Mouse (Mus musculus) limb, embryonic 15.5 days (tissue): ENCODE results near the gene Tbc1d22b. TPM values are rescaled to one million over a fixed set of nuclear protein-coding genes. Genes with fewer than 3 reads are reported as not detected.

Source experiments
- ATAC-seq: fragments of 200-750 bp; cut with Nextera tagmentation; 2 replicates; pipeline ENCODE4 v1.8.0; 2017; ENCODE audit warnings: low read depth, moderate TSS enrichment; ENCODE audit not compliant: insufficient number of reproducible peaks, low FRiP score, low TSS enrichment
- H3K27ac ChIP-seq: fragments of 300-500 bp; sonication (generic); 2 replicates; pipeline ENCODE4 v1.5.1; 2015; ENCODE audit warnings: moderate library complexity, mild to moderate bottlenecking, inconsistent platforms
- H3K27me3 ChIP-seq: fragments of 300-500 bp; sonication (generic); 2 replicates; pipeline ENCODE4 v1.6.1; 2015; ENCODE audit warnings: inconsistent platforms
- H3K36me3 ChIP-seq: fragments of 300-500 bp; sonication (generic); 2 replicates; pipeline ENCODE4 v1.6.1; 2015; ENCODE audit warnings: inconsistent platforms
- H3K4me1 ChIP-seq: fragments of 300-500 bp; sonication (generic); 2 replicates; pipeline ENCODE4 v1.6.1; 2015; ENCODE audit warnings: inconsistent platforms
- H3K4me2 ChIP-seq: fragments of 300-500 bp; sonication (generic); 2 replicates; pipeline ENCODE4 v1.6.1; 2015; ENCODE audit warnings: mild to moderate bottlenecking, inconsistent platforms
- H3K4me3 ChIP-seq: fragments of 300-500 bp; sonication (generic); 2 replicates; pipeline ENCODE4 v1.5.1; 2015; ENCODE audit warnings: mild to moderate bottlenecking, inconsistent platforms
- H3K9ac ChIP-seq: fragments of 300-500 bp; sonication (generic); 2 replicates; pipeline ENCODE4 v1.6.1; 2015; ENCODE audit warnings: inconsistent platforms
- H3K9me3 ChIP-seq: fragments of 300-500 bp; sonication (generic); 2 replicates; pipeline ENCODE4 v1.6.1; 2016; ENCODE audit warnings: inconsistent platforms
- WGBS: fragments of 180-500 bp; shearing (Covaris S2); methylation state at CpG from one replicate; pipeline ENCODE4 v1.1.7; 2015; 5-methylcytosine and 5-hydroxymethylcytosine counted together
- polyA plus RNA-seq: library from polyadenylated mRNA; unstranded; fragments of >200 nt; fragmentation: Nextera tagmentation; extraction: Ambion mirVana; gene quantifications from 2 replicates; pipeline ENCODE4 v1.2.1, GENCODE M21; 2015

The Tbc1d22b gene
- 13.4 and 14.7 TPM in 2 replicates for polyA plus RNA-seq

- H3K9me3 ChIP-seq, result no peaks in the 10 kb centered on the region
- H3K27ac ChIP-seq, result peak within 1 kb of the TSS; percentile 54; the same call in 1 of the 2 replicates
- under 1% methylated on average over 44 of the region's 44 CpGs for WGBS
- H3K4me1 ChIP-seq, result peaks cover 15% of the 10 kb centered on the region
- no peaks in the 10 kb centered on the region for H3K27me3 ChIP-seq
- peak within 1 kb of the TSS; percentile 96 for H3K9ac ChIP-seq
- H3K4me3 ChIP-seq, result peak within 1 kb of the TSS; percentile 91
- H3K36me3 ChIP-seq, result no peaks in the 10 kb centered on the region
- peak within 1 kb of the TSS; percentile 90 for H3K4me2 ChIP-seq
- peak; percentile 96 for ATAC-seq
These were observed at the start of gene Tbc1d22b, which contains the start of gene Gm17657 for GRCm38 (mm10) chr17:29549543-29550428. TSS of gene Tbc1d22b (plus strand) at chr17:29549785. TSS of gene Gm17657 (minus strand) at chr17:29549638.

GRCm38 (mm10) chr17:29500243-29500740 is 49.3 kb upstream of the Tbc1d22b start:
- Histone ChIP-seq H3K4me2 (no peak overlapping the region), H3K27ac (no peak overlapping the region), H3K36me3 (no peaks in the 10 kb centered on the region), H3K4me3 (no peak overlapping the region), H3K4me1 (peaks cover 10% of the 10 kb centered on the region), H3K9ac (no peak overlapping the region), H3K27me3 (no peaks in the 10 kb centered on the region), H3K9me3 (no peaks in the 10 kb centered on the region)
- no peak for ATAC-seq
- WGBS, result 73% methylated on average over 7 of the region's 7 CpGs

- 69% methylated on average over 17 of the region's 17 CpGs for WGBS
These were observed 48.6 kb upstream of the Tbc1d22b start for GRCm38 (mm10) chr17:29500802-29501469.

GRCm38 (mm10) chr17:29502005-29502668 is 47.4 kb upstream of the Tbc1d22b start:
- Histone ChIP-seq H3K9me3 (no peaks in the 10 kb centered on the region), H3K36me3 (no peaks in the 10 kb centered on the region), H3K4me1 (peaks cover 10% of the 10 kb centered on the region), H3K27me3 (no peaks in the 10 kb centered on the region), H3K27ac (no peak overlapping the region), H3K4me3 (no peak overlapping the region), H3K9ac (no peak overlapping the region), H3K4me2 (no peak overlapping the region)
- ATAC-seq, result no peak
- WGBS, result 78% methylated on average over 7 of the region's 7 CpGs

More at GRCm38 (mm10) chr17:29500802-29501469, 48.6 kb upstream of the Tbc1d22b start:
- Histone ChIP-seq H3K4me1 (peaks cover 10% of the 10 kb centered on the region), H3K27ac (no peak overlapping the region), H3K4me3 (no peak overlapping the region), H3K4me2 (no peak overlapping the region), H3K36me3 (no peaks in the 10 kb centered on the region), H3K27me3 (no peaks in the 10 kb centered on the region), H3K9me3 (no peaks in the 10 kb centered on the region), H3K9ac (no peak overlapping the region)
- ATAC-seq, result no peak

GRCm38 (mm10) chr17:29502669-29503665 is 46.6 kb upstream of the Tbc1d22b start:
- Histone ChIP-seq H3K27ac (0 out of 2 replicates have a peak overlapping the region, but pooled peaks have one; percentile 38), H3K4me2 (peak overlapping the region; percentile 40), H3K9ac (no peak overlapping the region), H3K27me3 (no peaks in the 10 kb centered on the region), H3K4me1 (peaks cover 8% of the 10 kb centered on the region), H3K36me3 (no peaks in the 10 kb centered on the region), H3K4me3 (peak overlapping the region; percentile 19), H3K9me3 (no peaks in the 10 kb centered on the region)
- no peak for ATAC-seq
- WGBS, result 15% methylated on average over 32 of the region's 32 CpGs

GRCm38 (mm10) chr17:29503700-29504099 is 45.9 kb upstream of the Tbc1d22b start:
- Histone ChIP-seq H3K27ac (no peak overlapping the region), H3K36me3 (no peaks in the 10 kb centered on the region), H3K4me3 (no peak overlapping the region), H3K9me3 (no peaks in the 10 kb centered on the region), H3K4me1 (peaks cover 7% of the 10 kb centered on the region; the same call in 1 of the 2 replicates), H3K9ac (no peak overlapping the region), H3K27me3 (no peaks in the 10 kb centered on the region), H3K4me2 (no peak overlapping the region)
- no peak for ATAC-seq
- WGBS, result 72% methylated on average over 5 of the region's 5 CpGs

- no peak for ATAC-seq
- Histone ChIP-seq H3K4me3 (no peak overlapping the region), H3K9ac (no peak overlapping the region), H3K27me3 (no peaks in the 10 kb centered on the region), H3K27ac (no peak overlapping the region), H3K4me1 (peaks cover 3% of the 10 kb centered on the region; the same call in 1 of the 2 replicates), H3K4me2 (no peak overlapping the region), H3K36me3 (no peaks in the 10 kb centered on the region), H3K9me3 (no peaks in the 10 kb centered on the region)
- 67% methylated on average over 12 of the region's 12 CpGs for WGBS
These were observed 40.5 kb upstream of the Tbc1d22b start for GRCm38 (mm10) chr17:29508927-29509608.

GRCm38 (mm10) chr17:29510691-29511090 is 38.9 kb upstream of the Tbc1d22b start:
- H3K36me3 ChIP-seq, result no peaks in the 10 kb centered on the region
- H3K9ac ChIP-seq, result no peak overlapping the region
- no peak overlapping the region for H3K4me2 ChIP-seq
- ATAC-seq, result no peak
- H3K4me1 ChIP-seq, result peaks cover 3% of the 10 kb centered on the region; the same call in 1 of the 2 replicates
- no peaks in the 10 kb centered on the region for H3K27me3 ChIP-seq
- no peak overlapping the region for H3K4me3 ChIP-seq
- H3K9me3 ChIP-seq, result no peaks in the 10 kb centered on the region
- WGBS, result 58% methylated on average over 8 of the region's 8 CpGs
- H3K27ac ChIP-seq, result no peak overlapping the region

GRCm38 (mm10) chr17:29513044-29513730 is 36.4 kb upstream of the Tbc1d22b start:
- no peaks in the 10 kb centered on the region for H3K27me3 ChIP-seq
- H3K9ac ChIP-seq, result no peak overlapping the region
- no peaks in the 10 kb centered on the region for H3K36me3 ChIP-seq
- no peak overlapping the region for H3K27ac ChIP-seq
- no peak overlapping the region for H3K4me2 ChIP-seq
- WGBS, result 35% methylated on average over 13 of the region's 13 CpGs
- no peak for ATAC-seq
- peaks cover 3% of the 10 kb centered on the region; the same call in 1 of the 2 replicates for H3K4me1 ChIP-seq
- no peak overlapping the region for H3K4me3 ChIP-seq
- no peaks in the 10 kb centered on the region for H3K9me3 ChIP-seq

GRCm38 (mm10) chr17:29514435-29514834 is 35.1 kb upstream of the Tbc1d22b start:
- Histone ChIP-seq H3K9me3 (no peaks in the 10 kb centered on the region), H3K4me3 (no peak overlapping the region), H3K4me1 (peaks cover 3% of the 10 kb centered on the region; the same call in 1 of the 2 replicates), H3K4me2 (no peak overlapping the region), H3K36me3 (no peaks in the 10 kb centered on the region), H3K9ac (no peak overlapping the region), H3K27me3 (no peaks in the 10 kb centered on the region), H3K27ac (no peak overlapping the region)
- ATAC-seq, result no peak
- under 1% methylated on average over 11 of the region's 11 CpGs for WGBS
